Mouse (Mus musculus): ENCODE data around the gene Opn4. TPM values are rescaled to one million over a fixed set of nuclear protein-coding genes. Genes with fewer than 3 reads are reported as not detected.
A peak's percentile ranks its signal among the peaks of the same experiment; 100 is the strongest.

Gene Opn4
- total RNA-seq, 4 experiments from 2014 or later, result 1.7 to 2.5 (median 2.4) TPM

DNA sequence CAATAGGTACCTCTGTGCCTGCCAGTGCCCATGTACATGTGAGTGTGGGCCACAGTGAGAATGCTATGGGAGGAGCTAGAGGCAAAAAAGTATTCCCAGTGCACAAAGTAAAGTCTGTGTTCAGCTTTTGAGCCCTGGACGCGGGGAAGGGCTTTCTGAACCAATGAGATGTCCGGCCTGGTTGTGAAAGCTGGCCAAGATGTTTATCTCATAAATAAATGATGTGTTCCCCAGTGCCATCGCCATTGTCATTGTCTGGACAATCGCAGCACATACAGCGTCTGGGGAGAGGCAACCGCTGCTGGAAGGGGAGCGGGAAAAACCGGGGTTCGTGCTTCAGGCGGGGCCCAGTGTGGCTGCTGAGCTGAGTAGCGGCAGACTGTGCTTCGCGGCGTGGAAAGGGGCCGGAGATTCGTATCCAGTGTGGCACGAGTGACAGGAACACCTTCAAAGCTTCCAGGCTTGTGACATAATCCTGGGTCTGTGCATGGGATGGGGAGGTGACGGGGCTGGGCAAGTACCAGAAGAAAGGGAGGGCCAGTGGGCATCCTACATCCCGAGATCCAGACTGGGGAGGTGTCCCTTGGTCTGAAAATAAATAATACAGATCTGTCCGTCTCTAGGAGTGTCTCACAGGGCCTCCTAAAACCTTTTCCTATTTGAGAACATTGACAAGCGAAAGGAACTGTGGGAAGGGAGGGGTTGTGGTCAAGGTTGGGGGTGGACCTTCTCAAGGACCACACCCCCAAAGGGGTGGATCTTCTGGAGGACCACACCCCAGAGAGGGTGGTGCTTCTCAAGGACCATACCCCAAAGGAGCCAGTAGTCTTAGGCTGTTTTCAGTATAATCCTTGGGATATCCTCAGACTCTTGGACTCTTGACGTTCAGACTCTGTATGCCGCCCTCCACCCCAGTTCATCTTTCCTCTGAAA, 8.9 kb downstream of the Opn4 start:
- no peak for DNase-seq (ENCODE audit: low spot score)

GRCm38 (mm10) chr14:34590017-34590570, 9.8 kb downstream of the Opn4 start:
- no peak for DNase-seq (ENCODE audit: low spot score)

- DNase-seq (ENCODE audit: low spot score), result no peak
These were observed 10.7 kb downstream of the Opn4 start for GRCm38 (mm10) chr14:34589185-34589713.

GRCm38 (mm10) chr14:34588498-34588897, 11.4 kb downstream of the Opn4 start, which contains the start of gene Ldb3:
Gene Ldb3 (minus strand): TSS chr14:34588682.
- DNase-seq (ENCODE audit: low spot score), result no peak

GRCm38 (mm10) chr14:34588005-34588404, 11.9 kb downstream of the Opn4 start:
- no peak for DNase-seq (ENCODE audit: low spot score)

- DNase-seq (ENCODE audit: low spot score), result no peak
These were observed 13.1 kb downstream of the Opn4 start for GRCm38 (mm10) chr14:34586871-34587270.

GRCm38 (mm10) chr14:34585358-34586105, 14.4 kb downstream of the Opn4 start:
- no peak for DNase-seq (ENCODE audit: low spot score)

DNA sequence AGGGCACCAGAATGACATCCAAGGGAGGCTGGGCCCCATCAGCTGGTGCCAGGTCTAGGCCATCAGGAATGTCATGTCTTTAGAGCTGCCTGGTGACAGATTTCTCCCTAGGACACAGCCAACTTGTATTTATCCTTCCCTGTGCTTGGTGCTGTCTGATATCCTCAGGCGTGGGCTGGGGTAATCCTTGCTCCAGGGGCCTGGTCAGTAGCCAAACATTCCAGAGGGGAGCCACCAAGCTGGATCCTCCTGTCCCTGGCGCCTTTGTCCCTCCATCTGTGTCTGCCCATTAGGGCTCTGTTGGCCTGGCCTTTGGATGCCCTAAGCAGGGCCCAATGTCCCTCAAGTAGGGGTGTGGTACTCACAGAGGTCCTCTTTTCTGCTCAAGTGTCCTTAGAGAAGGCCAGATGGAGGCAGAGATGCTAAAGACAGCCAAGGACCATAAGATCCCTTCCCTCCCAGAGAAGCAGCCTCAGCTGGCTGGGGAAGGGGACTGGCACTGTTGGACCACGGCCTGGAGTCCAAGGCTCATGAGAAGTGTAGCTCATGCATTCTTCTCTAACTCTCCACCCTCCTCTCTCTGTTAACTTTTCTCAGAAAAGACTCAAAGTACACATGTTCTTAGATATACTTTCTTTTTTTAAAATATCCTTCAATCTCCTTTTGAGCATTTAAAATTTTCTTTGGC, 17.1 kb downstream of the Opn4 start:
- no peak for DNase-seq (ENCODE audit: low spot score)

DNA sequence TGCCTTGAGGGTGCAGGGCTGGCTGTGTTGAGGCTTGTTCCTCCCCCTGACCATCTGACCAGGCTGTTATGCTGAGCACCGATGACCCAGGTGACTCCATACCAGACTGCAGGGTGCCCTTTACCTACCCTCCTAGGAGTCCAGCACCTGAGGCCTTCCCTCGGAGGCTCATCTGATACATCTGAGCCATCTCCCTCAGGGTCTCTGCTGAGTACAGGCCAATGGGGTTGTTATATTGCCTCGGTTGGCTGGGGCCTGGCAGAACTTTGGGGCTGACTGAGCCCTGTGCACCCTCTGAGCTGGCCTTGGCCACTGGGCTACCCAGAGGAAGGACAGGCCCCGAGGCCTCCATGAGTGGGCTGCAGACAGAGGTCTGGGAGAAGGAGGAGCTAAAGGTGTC, 23.1 kb downstream of the Opn4 start:
- DNase-seq (ENCODE audit: low spot score), result no peak

GRCm38 (mm10) chr14:34574068-34574467, 25.9 kb downstream of the Opn4 start:
- peak; percentile 74 for DNase-seq (ENCODE audit: low spot score)

DNA sequence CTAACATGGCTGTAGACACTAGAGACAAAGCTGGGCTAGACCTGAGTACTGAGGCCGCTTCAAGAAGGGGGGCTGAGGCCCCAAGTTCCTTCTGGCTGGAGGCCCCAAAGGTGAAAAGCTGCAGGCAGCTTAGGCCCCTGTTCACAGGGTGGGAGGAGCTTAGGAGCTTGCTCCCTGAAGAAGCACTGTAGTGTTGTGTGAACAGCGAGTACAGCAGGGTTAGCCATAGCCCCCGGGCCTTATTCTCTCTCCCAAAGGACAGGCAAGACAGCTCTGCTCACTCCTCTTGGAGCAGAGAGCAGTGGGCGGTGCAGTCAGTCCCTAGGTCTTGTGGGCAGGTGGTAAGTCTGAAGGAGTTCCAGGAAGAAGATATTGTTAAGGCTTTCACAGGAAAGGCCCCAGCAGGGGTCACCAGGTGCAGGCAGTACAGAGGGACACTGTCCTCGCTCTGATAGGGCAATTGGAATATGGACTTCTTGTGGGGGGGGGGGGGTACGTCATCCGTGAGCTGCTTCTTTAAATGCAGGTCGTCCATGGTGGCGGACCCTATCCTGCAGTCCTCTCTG, 26.5 kb downstream of the Opn4 start:
- DNase-seq (ENCODE audit: low spot score), result no peak

GRCm38 (mm10) chr14:34571610-34572387, 28.1 kb downstream of the Opn4 start:
- DNase-seq (ENCODE audit: low spot score), result no peak

- no peak for DNase-seq (ENCODE audit: low spot score)
These were observed 29.0 kb downstream of the Opn4 start for GRCm38 (mm10) chr14:34570903-34571302.

DNA sequence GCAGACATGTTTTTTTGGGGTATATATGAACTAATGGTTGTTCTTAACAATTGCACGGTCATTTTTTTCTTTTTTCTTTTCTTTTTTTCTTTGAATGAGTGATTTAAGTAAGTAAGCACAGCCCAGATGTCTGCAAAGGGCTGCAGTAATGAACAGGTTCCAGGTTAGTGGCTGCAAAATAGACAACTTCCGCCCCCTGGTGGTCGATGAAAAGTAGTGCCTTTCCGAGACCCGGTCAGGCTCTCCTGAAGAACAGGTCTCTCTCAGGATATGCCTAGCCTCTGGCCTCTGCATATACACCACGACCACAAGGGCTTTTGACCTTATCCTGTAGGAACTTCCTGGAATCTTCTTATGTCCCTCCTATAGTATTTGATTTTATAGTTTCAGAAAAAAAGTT, 29.6 kb downstream of the Opn4 start:
- peak; percentile 82 for DNase-seq (ENCODE audit: low spot score)

- no peak for DNase-seq (ENCODE audit: low spot score)
These were observed 30.3 kb downstream of the Opn4 start for GRCm38 (mm10) chr14:34569534-34570194.

DNA sequence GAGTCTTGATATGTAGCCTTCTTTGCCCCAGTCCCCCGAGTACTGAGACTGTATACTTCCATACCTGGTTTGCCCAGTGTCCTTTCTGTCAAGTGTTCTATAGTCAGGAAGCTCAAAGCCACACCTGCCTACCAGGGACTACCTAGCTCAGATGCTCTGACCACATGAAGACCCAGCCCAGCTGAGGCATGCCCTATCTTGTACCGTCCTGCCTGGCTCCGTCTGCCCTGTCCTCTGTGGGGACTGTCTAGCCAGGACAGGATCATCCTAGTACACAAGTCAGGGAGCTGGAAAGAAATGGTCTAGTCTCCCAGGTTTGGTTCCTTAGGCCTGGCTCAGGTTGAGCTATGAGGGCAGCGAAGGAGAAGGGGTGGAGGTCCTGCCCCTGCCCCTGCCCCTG, 31.3 kb downstream of the Opn4 start:
- no peak for DNase-seq (ENCODE audit: low spot score)

DNA sequence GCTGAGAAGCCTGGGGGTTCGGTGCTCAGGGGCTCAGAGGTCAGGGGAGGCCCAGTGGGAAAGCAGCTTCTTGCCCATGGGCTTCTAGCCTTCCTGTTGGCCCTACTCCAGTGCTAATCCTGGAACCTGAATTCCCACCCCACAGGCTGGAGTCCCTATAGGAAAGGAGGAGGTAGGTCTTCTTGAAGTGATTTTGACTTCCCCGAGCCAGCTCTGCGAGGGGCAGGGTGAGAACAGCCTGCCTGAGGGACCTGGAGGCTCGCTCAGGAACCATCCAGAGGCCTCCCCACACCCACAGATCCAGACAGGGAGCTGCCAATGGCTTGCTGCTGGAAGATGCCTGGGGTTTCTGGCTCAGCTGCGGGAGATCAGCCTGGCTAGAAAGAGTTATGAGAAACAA, 32.2 kb downstream of the Opn4 start:
- DNase-seq (ENCODE audit: low spot score), result no peak

DNA sequence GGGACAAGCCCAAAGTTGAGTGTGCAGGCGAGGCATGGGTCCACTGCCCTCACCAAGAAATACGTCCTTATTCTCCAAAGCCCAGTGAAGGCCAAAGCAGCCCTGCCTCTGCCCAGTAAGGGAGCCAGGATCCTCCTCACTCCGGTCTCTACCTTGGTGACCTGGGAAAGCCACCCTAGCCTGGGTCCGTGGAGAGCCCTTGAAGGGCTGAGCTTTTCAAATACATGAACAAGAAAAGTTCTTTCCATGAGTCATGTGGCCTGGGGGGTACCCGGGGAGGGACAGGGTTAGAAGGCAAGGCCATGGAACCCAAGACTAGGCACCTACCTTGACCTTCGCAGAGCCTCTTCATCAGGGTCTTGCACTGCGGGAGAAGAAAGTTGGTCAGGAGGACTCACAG, 33.4 kb downstream of the Opn4 start:
- no peak for DNase-seq (ENCODE audit: low spot score)

DNA sequence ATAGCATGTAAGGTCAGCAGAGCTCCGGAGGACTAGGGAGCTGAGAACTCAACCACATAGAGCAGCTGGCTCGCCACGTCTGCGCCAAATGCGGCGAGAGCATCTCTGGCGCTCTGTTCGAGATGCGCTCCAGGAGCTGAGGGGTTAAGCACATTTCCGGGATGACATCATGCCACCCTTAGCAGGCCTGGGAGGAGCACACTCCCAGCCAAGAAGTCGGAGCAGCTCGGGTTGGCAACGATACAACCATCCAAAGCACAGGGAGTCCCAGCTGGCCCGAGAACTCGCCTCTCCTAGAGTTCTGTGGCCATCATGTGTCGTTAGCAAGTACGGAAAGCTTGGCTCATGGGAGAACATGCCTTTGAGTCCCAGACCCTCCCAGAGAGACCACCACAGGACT, 34.2 kb downstream of the Opn4 start:
- no peak for DNase-seq (ENCODE audit: low spot score)

DNA sequence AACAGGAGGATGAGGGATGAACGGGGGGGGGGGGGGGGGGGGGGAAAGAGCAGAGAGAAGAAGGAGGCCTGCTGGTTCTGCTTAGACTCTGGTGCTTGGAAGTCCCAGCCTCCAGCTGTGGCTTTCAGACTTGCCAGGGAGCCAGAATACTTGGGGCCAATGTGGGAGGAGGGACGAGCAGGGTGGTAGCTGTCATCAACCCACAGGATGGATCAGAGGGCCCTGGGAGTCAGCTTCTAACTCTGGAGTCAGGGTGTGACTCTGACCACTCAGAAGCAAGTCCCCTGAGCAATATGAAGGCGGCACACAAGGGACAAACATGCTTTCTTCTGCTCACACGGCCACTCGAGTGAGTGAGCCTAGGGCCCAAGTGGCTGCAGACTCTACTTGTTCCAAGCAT, 35.3 kb downstream of the Opn4 start:
- no peak for DNase-seq (ENCODE audit: low spot score)
